Mouse (Mus musculus) lung, postnatal 0 days (tissue): ENCODE results near the gene Ect2.

ENCODE experiments used
- CTCF ChIP-seq: IDR thresholded peaks from 2 replicates; pipeline ENCODE4 v1.5.1; 2016; ENCODE audit warnings: antibody characterized with exemption, mild to moderate bottlenecking
- EP300 ChIP-seq: IDR thresholded peaks from 2 replicates; pipeline ENCODE4 v1.6.1; 2016; ENCODE audit warnings: antibody characterized with exemption, mild to moderate bottlenecking, control low read depth

- TF ChIP-seq CTCF = no peak
- TF ChIP-seq EP300 = no peak
Measured at GRCm38 (mm10) chr3:27179711-27180110, 26.0 kb upstream of the Ect2 start.
